Mouse (Mus musculus) heart, adult 11 months (tissue): ENCODE measurements around the gene Ctps2.

ENCODE experiments used
- DNase-seq: peaks from one replicate; pipeline ENCODE4 v3.0.0; 2022

Gene Ctps2

GRCm38 (mm10) chrX:162986876-162987495 is 85.9 kb downstream of the Ctps2 start:
- peak; percentile 25 for DNase-seq

GRCm38 (mm10) chrX:162991396-162991795 is 90.4 kb downstream of the Ctps2 start:
- DNase-seq: peak; percentile 59

GRCm38 (mm10) chrX:162992121-162992520 is 91.1 kb downstream of the Ctps2 start:
- DNase-seq: peak; percentile 18

- no peak for DNase-seq
Measured at GRCm38 (mm10) chrX:163027864-163028263, 126.8 kb downstream of the Ctps2 start.

- no peak for DNase-seq
Measured at GRCm38 (mm10) chrX:163038767-163039166, 137.7 kb downstream of the Ctps2 start.

- DNase-seq: no peak
Measured at GRCm38 (mm10) chrX:163042771-163043170, 141.7 kb downstream of the Ctps2 start.

GRCm38 (mm10) chrX:163063936-163064335 is 162.9 kb downstream of the Ctps2 start:
- no peak for DNase-seq
